Mouse (Mus musculus) urinary bladder, postnatal 25 days (tissue): ENCODE results near the gene Mybph.
"Not testable (repeated sequence)": the region's sequence is repeated elsewhere in the genome, so short reads cannot be mapped to it uniquely, and the experiment has no call there.

ENCODE experiments used
- DNase-seq: peaks from one replicate; pipeline ENCODE4 v3.0.0; 2022; ENCODE audit warnings: low spot score

Gene Mybph

GRCm38 (mm10) chr1:134233681-134234454 lies 40.6 kb downstream of the Mybph start:
- DNase-seq: no peak

GRCm38 (mm10) chr1:134234455-134235390 lies 41.5 kb downstream of the Mybph start:
- DNase-seq: no peak

- DNase-seq: no peak
These were observed 42.2 kb downstream of the Mybph start, which contains the start of gene Adora1 for GRCm38 (mm10) chr1:134235391-134235921. TSS of gene Adora1 (minus strand) at chr1:134235431.

- DNase-seq: no peak
These were observed 42.9 kb downstream of the Mybph start for GRCm38 (mm10) chr1:134236142-134236541.

GRCm38 (mm10) chr1:134237438-134237837 lies 44.2 kb downstream of the Mybph start:
- DNase-seq: no peak

GRCm38 (mm10) chr1:134240701-134241100 lies 47.5 kb downstream of the Mybph start:
- DNase-seq: no peak

- DNase-seq: no peak
These were observed 48.0 kb downstream of the Mybph start for GRCm38 (mm10) chr1:134241298-134241697.

- no peak for DNase-seq
These were observed 49.0 kb downstream of the Mybph start for GRCm38 (mm10) chr1:134242286-134242685.

GRCm38 (mm10) chr1:134243505-134243904 lies 50.3 kb downstream of the Mybph start:
- DNase-seq: no peak

- DNase-seq: peak; percentile 92
These were observed 51.0 kb downstream of the Mybph start for GRCm38 (mm10) chr1:134243948-134244914.

GRCm38 (mm10) chr1:134245004-134245717 lies 51.9 kb downstream of the Mybph start:
- no peak for DNase-seq

GRCm38 (mm10) chr1:134246590-134246989 lies 53.3 kb downstream of the Mybph start:
- no peak for DNase-seq

- not testable (repeated sequence) for DNase-seq
These were observed 56.4 kb downstream of the Mybph start for GRCm38 (mm10) chr1:134249681-134250080.
